Mouse (Mus musculus) CD4-positive, CD25-positive, alpha-beta regulatory T cell, adult 4 months (primary cell): ENCODE results near the gene Cyb5r3. TPM values are rescaled to one million over a fixed set of nuclear protein-coding genes. Genes with fewer than 3 reads are reported as not detected.

Source experiments
- ATAC-seq: one replicate; pipeline ENCODE4 v1.8.0; 2017
- polyA plus RNA-seq, 2 experiments: library from polyadenylated mRNA; unstranded; fragments of 100-300 nt; shearing (Covaris generic); gene quantifications; one replicate each; pipeline ENCODE4 v1.2.1; 2017

The Cyb5r3 gene
- polyA plus RNA-seq, 2 experiments from 2014 or later: 62.0 to 116 TPM

DNA sequence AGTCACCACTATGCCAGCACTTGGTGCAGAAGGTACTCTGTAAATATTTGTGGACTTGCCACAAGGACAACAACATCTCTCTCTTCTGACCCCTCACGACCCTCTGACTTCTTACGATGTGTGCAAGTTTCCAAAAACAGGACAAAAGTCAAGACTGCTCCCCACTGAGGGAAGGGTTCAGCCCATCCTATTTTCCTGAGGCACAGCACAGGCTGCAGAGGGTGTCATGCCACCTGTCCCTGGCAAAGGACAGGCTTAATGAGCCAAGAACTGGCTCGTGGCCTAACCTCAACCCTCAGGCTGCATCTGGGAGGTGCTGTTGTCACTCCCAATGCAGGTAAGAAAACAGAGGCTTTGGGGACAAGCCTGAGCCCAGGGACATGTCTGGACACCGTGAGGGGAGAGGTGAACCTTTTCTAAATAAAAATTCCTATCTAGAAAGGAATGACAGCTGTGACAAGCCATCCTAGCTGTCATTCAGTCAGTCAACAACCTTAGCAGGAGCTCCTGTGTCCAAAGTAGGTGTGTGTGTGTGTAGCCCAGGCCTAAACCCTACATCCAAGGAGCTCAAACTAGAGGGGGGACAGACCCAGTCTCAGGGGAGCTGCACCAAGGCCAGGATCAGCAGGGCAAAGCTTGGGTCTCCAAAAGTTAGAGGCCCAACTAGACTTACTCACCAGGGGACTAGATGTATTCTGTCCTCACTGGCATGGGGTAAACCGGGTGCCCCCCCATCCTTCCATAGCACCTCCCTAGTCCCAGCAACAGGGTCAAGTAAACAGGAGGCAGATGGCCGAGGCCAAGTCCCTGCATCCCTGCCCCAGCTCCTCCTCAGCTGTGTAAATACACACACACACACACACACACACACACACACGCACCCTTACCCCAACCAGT lies 3.3 kb downstream of the Cyb5r3 start:
- ATAC-seq: no peak

DNA sequence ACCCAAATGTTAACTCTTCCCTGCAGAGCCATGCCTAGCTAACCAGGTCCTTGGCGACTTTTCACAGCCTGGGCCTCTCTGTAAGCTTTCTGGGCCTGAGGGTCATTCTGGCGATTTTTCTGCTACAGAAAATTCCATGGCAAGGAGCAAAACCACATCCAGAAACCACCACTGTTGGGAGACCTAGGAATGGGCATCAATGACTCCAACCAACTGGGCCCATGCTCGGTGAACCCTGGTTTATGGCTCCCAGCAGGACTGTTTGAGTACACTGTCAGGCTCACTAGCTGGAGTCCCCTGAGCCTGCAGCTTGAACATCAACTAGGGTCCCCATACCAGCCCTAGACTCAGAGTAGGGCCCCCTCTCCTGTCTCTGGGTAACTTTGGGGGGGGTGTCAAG lies 4.1 kb downstream of the Cyb5r3 start:
- ATAC-seq: no peak

DNA sequence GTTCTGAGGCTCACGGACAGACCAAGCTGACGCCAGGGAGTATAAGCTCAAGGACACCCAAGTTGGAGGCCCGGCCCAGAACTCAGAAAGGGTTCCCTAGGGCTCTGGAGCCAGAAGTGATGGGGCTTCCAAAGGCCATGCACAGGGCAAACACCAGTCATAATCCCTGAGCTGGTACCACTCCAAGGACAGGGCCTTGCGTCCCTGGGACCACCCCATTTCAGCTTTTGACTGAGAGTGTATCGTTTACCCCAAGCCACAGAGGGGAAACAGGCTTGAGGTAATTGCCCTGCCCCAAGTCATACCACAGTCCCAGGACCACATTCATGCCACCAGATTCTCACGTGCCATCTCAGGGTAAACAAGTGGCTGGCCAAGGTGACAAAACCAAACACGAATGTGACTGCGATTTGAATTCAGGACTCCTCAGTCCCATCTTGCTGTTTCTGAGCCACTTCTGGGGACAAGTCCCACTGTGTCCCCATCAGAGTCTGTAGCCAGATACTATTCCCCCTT lies 4.8 kb downstream of the Cyb5r3 start:
- no peak for ATAC-seq

- ATAC-seq: no peak
Observed at GRCm38 (mm10) chr15:83167126-83167525, 5.3 kb downstream of the Cyb5r3 start.

DNA sequence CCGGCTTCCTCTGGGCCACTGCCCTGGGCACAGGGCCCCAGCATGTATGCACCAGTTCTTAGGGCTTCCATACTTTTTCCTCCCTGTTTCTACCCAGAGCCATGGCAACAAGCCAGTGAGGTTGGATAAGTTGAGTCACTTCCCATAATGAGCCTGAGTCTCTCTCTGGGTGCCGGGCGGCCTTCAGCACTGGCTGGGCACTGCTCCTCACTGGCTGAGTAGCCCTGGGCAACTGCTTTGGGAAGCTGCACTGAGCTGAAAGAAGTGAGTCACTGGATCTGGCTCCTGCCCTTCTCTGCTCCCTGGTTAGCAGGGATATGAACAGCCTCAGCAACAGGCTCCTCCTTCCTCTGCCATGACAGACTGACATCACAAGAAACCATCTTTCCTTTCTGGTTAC lies 5.8 kb downstream of the Cyb5r3 start:
- no peak for ATAC-seq

GRCm38 (mm10) chr15:83165526-83166315 lies 6.7 kb downstream of the Cyb5r3 start:
- no peak for ATAC-seq

DNA sequence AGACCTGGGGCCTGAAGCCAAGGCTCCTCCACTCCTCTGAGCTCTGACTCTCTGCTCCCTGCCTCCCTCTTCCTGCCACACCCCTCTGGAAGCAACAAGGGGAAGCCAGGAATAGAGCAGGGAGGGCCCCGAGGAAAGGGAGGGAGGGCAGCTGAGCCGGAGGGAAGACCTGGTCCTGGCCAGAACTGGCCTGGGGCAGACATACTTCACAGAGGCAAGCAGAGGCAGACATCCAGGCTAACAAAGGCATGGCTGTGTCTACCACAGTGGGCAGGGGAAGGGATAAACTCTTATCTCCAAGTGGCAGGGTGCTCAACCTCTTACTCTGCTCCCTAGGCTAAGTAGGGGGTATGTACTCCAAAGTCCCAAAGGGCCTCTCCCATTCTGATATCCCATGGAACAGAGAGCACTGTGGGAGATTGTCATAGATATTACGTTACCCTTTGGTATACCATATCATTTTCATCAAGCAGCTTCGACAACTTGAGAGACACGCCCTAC lies 7.4 kb downstream of the Cyb5r3 start:
- ATAC-seq: no peak

DNA sequence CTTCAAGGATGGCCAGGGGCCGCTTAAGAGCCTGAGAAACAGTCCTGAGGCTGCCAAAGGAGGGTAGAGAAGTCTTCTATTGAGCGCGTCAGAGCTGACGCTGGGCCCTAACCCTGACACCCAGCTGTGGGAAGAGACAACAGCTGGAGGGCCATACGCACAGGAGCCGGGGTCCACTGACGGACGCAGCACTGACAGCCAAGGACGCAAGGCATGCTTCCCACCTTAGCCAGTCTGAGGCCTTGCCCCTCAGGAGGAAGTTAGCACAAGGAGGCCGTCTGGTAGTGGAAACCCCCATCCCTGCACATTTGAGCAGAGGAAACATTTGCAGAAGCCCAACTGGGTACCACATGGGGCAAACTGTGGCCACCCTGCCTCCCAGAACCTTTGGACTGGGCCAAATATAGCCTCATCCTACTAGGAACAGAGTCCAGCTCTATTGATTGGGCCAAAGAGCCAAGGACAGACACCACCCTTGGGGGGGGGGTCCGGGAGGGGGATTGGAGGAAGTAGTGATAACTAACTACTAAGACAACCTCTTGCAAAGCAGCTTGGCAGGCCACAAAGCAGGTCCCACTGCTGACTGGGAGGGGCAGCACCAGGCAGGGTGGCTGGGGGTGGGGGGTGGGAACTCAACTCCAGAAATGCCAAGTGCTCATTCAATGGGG lies 9.4 kb downstream of the Cyb5r3 start:
- ATAC-seq: no peak

- ATAC-seq: no peak
Observed at GRCm38 (mm10) chr15:83162001-83162400, 10.4 kb downstream of the Cyb5r3 start.

GRCm38 (mm10) chr15:83161062-83161748 lies 11.2 kb downstream of the Cyb5r3 start:
- no peak for ATAC-seq

- ATAC-seq: no peak
Observed at GRCm38 (mm10) chr15:83160561-83160960, 11.8 kb downstream of the Cyb5r3 start.

DNA sequence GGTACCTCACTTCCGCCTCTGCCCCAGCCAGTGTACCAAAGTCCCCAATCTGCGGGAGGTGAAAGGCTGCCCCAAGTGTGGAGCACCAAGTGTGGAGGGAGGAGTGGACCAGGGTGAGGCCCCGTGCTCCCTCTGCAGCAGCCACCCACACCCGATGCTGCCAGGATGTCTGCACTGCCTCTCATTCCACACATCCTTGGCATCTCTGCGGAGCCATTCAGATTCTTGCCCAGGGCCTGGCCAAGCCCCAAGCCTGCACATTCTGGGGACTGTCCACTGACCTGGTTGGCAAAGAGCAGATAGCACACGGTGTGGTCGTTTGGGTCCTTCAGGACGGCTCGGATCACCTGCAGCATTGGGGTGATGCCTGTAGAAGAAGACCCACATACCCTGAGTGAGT lies 12.6 kb downstream of the Cyb5r3 start:
- ATAC-seq: no peak

DNA sequence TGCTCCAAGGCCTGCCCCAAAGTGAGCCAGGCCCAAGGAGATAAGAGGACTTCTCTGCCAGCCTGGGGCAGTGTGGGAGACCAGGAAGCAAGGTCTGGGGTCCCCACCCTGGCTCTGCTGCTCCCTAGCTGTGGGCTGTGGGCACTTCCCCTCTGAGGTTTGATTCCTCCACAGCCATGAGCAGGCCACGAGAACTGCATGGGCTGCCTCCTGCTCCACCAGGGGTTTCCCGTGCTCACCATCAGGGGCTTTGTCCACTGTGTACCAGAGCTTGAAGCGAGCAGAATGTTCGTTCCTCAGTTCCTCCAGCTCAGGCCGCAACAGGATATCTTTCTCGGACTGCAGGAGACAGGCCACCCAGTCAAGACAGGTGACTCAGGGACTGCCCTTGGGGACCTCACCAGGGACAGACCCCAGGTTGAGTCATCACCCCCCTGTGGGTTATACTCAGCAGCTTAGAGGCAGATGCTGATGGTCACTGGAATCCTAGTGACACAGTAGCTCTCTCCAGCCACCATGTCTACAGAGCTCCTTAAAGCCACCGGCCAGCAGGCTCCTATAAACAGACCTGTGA lies 13.7 kb downstream of the Cyb5r3 start:
- no peak for ATAC-seq

DNA sequence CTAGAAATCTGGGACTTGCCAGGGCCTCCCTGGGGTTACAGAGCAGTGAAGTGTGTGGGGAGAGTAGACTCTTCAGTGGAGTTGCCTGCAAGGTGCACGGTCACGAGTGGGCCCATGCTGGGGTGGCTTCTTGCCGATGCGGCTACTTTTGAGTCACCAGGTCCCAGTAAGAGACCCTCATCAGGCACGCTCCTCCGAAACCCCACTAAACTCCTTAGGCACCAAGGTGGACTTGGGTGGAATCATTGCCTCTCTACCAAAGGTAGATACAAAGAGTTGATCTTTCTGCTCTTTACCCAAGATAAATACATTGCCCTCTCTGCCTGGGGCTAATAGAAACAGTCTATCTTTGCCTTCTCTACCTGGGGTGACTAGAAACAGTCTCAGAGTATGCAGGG lies 14.7 kb downstream of the Cyb5r3 start:
- ATAC-seq: no peak

- ATAC-seq: no peak
Observed at GRCm38 (mm10) chr15:83156929-83157666, 15.3 kb downstream of the Cyb5r3 start.

- no peak for ATAC-seq
Observed at GRCm38 (mm10) chr15:83155672-83156419, 16.5 kb downstream of the Cyb5r3 start.

DNA sequence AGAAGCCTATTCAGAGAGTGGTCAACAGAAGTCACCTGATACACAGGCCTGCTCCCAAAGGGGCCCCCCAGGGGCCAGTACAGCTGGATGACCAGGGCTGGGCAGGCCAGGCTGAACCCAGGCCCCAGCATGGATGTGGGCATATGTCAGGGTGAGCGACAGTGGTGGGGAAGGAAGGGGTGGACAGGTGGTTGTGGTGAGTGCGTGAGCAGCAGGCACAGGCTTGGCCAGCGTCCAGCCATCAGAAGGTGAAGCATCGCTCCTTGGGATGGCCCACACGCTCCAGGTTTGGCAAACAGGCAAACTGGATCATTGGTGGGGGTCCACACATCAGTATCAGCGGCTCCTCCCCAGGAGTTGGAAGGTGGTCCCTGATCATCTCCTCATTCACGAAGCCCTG lies 18.1 kb downstream of the Cyb5r3 start:
- ATAC-seq: no peak

GRCm38 (mm10) chr15:83150694-83151093 lies 21.7 kb downstream of the Cyb5r3 start:
- ATAC-seq: no peak

GRCm38 (mm10) chr15:83150073-83150442 lies 22.3 kb downstream of the Cyb5r3 start:
- no peak for ATAC-seq
